Mouse (Mus musculus) ES-CJ7 (cell line): ENCODE measurements at regions not wholly inside any gene's neighbourhood (a gene's known extent, or its start where the extent isn't known, plus 50 kb on each side); places are given as distances from the start of the nearest gene placed in this dataset.

ENCODE experiments used
- DNase-seq: peaks from one replicate; pipeline ENCODE4 v3.0.0; 2011; ENCODE audit warnings: low read depth, low spot score

- no peak for DNase-seq
These were observed 152.7 kb downstream of the Amy2a5 start for GRCm38 (mm10) chr3:113105979-113106378.

GRCm38 (mm10) chr3:113090850-113091249, 167.8 kb downstream of the Amy2a5 start:
- peak; percentile 38 for DNase-seq

- peak; percentile 37 for DNase-seq
These were observed 177.9 kb downstream of the Amy2a5 start for GRCm38 (mm10) chr3:113080704-113081103.
